Mouse (Mus musculus) heart, postnatal 36 days (tissue): Measurements from ENCODE around the gene Prss58. TPM values are rescaled to one million over a fixed set of nuclear protein-coding genes. Genes with fewer than 3 reads are reported as not detected.

Experiments
- DNase-seq, 2 experiments: peaks; one replicate each; pipeline ENCODE4 v3.0.0; 2021 to 2022
- intact Hi-C: fragments of 180-260 bp; cut with DNase I; formaldehyde crosslinking; loops from one replicate; pipeline ENCODE4 v1.15.1; 2025
- total RNA-seq, 2 experiments: library from RNA; stranded (reverse); gene quantifications; 2 replicates each; pipeline ENCODE4 v1.2.3; 2021

Gene Prss58
- total RNA-seq = not detected

GRCm38 (mm10) chr6:40900287-40900686, at the start of gene Prss58:
TSS of gene Prss58 (minus strand) at chr6:40900387.
- intact Hi-C loops = no loop called here
- no peak for DNase-seq

- DNase-seq = no peak
- intact Hi-C loops = no loop called here
These were observed 40.3 kb upstream of the Prss58 start, which contains the start of gene 1700074P13Rik for GRCm38 (mm10) chr6:40940457-40940856. TSS of gene 1700074P13Rik (minus strand) at chr6:40940557.

- DNase-seq = no peak
- intact Hi-C loops = no loop called here
These were observed 19.8 kb upstream of the Prss58 start for GRCm38 (mm10) chr6:40919954-40920353.

GRCm38 (mm10) chr6:40894716-40895115, 5.5 kb downstream of the Prss58 start:
- intact Hi-C loops = no loop called here
- no peak for DNase-seq

- DNase-seq = peak in 1 of 2 experiments; percentile 11
- intact Hi-C loops = no loop called here
These were observed 6.6 kb downstream of the Prss58 start for GRCm38 (mm10) chr6:40893577-40893976.

GRCm38 (mm10) chr6:40891754-40892153, 8.4 kb downstream of the Prss58 start:
- intact Hi-C loops = no loop called here
- no peak for DNase-seq

- DNase-seq = no peak
- intact Hi-C loops = no loop called here
These were observed 9.2 kb downstream of the Prss58 start for GRCm38 (mm10) chr6:40890973-40891372.

- intact Hi-C loops = no loop called here
- no peak for DNase-seq
These were observed 12.8 kb downstream of the Prss58 start, which contains the start of gene Moxd2 for GRCm38 (mm10) chr6:40887394-40887793. TSS of gene Moxd2 (minus strand) at chr6:40887494.

GRCm38 (mm10) chr6:40845283-40845682, 54.9 kb downstream of the Prss58 start:
- intact Hi-C loops = no loop called here
- no peak for DNase-seq

Other genes starting within 250 kb of the Prss58 start
- gene Moxd2, start 12.9 kb downstream of the Prss58 start, total RNA-seq = not detected
- gene 1700074P13Rik, start 40.2 kb upstream of the Prss58 start, total RNA-seq = not detected
- not detected for gene Gm4744, start 51.5 kb upstream of the Prss58 start, total RNA-seq
- not detected for gene 1810009J06Rik, start 64.4 kb upstream of the Prss58 start, total RNA-seq
- not detected for gene Gm2663, start 99.1 kb upstream of the Prss58 start, total RNA-seq
- not detected for gene 2210010C04Rik, start 135.1 kb upstream of the Prss58 start, total RNA-seq